Mouse (Mus musculus) ES-Bruce4 (cell line): ENCODE measurements around the gene Haao.

ENCODE experiments used
- CTCF ChIP-seq: IDR thresholded peaks from one replicate; pipeline ENCODE4 v1.8.1; 2011; ENCODE audit warnings: low read depth, low read length
- EP300 ChIP-seq: IDR thresholded peaks from 2 replicates; pipeline ENCODE4 v1.6.1; 2011; ENCODE audit warnings: low read depth, low read length; ENCODE audit not compliant: insufficient read depth
- POLR2A ChIP-seq: IDR thresholded peaks from one replicate; pipeline ENCODE4 v1.8.1; 2011; ENCODE audit warnings: low read length; ENCODE audit not compliant: insufficient read depth

- no peak for TF ChIP-seq CTCF
- TF ChIP-seq POLR2A, result peak; percentile 36
- TF ChIP-seq EP300, result 0 out of 2 replicates have a peak, but pooled peaks have one; percentile 5
Observed at GRCm38 (mm10) chr17:83861444-83862133, 13.8 kb upstream of the Haao start.
